Mouse (Mus musculus) testis, postnatal 14 days (tissue): ENCODE results near the gene Ppm1e.

Experiments used
- DNase-seq: peaks from one replicate; pipeline ENCODE4 v3.0.0; 2021; ENCODE audit warnings: low spot score

Ppm1e gene

DNA sequence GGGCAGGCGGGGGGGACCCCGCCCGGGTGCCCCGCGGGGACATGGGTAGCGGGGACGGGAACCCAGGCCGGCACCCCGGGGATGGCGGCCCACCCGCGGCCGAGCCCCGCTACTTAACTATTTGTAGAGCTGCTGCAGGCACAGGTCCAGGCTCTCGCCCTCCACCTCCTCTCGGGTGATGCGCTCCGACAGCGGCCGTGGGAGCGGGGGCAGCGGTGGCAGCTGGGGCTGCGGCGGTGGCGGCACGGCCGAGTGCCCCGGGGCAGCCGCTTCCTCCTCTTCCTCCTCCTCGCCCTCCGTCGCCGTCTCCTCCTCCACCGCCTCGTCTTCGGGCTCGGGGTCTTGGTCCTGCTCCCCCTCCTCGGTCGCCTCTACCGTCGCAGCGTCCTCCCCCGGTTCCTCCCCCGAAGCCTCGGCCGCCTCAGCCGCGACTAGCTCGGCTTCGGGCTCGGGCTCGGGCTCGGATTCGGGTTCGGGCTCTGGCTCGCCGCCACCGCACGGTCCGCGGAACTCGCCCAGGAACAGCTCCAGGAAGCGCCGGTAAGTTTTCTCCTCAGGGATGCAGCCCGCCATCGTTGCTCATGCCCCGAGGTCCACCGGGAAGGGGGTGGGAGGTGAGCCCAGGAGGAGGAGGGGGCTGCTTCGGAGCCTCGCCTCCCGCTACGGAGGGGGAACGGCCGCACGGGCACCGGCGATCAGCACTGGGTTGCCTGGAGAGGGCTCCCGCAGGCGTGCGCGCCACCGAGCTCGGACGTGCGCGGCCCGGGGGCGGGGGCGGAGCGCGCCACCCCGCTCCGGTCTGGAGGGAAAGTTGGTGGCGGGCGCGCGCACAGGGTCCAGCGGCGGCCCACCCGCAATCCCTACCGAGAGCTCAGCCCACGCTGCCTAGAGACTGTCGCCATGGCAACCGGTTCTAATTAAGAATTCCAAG, at the start of gene Ppm1e:
Ppm1e (minus strand) TSS at position 693 of the 931 bp plus-strand sequence.
- DNase-seq, result peak; percentile 87

DNA sequence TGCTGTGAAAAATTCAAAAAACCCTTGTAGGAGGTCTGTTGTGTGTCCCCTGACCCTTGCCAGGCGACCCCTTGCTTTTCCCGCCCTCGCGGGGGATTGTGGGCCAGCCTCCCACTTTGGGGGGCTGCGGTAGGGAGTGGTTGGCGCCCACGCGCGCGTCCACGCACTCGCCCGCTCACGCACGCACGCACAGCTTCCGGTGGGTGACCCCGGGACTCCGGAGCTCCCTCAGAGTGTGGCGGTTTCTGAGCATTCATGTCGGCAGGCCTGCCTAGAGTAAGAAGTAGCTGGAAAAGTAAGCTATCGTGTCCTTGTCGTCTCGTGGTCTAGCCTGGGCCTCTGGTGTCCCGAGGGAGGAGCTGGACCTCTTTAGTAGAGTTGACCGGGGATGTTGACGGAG, 46.1 kb upstream of the Ppm1e start, which contains the start of the genes Rad51c and Tex14:
Rad51c (minus strand) TSS at position 79 of the 400 bp plus-strand sequence.
Tex14 (plus strand) TSS at position 190 of the 400 bp plus-strand sequence.
- DNase-seq, result peak; percentile 89

DNA sequence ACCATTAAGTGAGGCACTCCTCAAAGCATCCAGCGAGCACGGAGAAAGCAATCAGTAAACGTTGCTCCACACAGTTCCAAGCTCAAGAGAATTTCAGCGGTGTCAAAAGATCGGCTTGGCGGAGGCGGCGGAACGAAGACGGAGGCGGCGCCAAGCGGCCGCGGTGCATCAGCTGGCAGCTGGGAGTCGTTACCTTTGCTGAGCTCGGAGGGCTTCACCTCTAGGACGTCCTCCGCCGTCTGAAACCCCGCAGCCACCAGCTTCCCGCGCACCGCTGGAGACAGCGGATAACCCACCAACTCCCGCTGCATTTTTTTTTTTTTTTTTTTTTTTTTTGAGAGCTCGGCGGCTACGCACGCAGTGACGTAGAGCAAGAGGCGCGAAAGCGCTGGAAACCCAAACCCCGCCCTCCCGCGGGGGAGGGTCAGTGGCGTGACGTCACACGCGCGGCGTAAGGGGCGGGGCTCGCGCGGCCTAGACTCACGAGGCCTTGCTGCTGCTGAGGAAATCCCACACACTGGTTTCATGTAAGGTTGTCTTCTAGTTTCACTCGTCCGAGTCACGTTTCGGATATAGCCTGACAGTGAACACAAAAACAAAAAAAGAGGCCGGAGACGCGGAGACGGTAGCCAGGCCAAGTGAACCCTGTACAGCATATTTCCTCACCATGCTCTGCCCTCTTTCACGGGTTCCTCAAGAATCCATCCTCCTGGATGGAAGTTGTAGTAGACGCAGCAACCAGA, 45.5 kb upstream of the Ppm1e start:
- peak; percentile 96 for DNase-seq

DNA sequence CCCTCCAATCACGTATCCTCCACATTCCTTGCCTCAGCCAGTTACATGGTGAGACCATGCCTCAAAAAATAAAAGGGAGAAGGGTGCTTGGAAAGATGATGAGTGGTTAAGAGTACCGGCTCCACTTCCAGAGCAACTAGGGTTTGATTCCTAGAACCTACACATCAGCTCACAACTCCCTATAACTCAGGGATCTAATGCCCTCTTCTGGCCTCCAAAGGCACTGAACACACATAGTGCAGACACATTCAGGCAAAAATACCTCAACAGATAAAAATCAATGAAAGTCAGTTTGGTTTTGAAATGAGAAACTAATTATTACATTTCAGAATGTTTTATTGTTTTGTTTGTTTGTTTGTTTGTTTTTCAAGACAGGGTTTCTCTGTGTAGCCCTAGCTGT, 39.6 kb upstream of the Ppm1e start:
- DNase-seq, result no peak

DNA sequence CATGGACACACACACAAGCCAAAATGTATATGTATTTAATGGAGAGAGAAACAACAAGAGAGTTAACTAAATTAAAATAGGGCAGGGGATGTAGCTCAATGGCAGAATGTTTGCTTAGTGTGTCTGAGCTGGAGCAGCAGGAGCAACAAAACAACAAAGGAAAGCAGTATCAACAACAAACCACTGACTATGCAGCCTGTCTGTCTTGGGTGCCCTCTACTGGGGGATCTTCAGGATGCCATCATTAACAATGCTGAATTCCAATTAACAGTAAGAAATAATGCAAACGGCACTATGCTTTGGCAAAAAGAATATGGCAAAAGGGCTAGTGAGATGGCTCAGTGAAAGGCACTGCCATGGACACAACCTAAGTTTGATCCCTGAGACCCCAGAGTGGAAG, 35.0 kb upstream of the Ppm1e start:
- no peak for DNase-seq

DNA sequence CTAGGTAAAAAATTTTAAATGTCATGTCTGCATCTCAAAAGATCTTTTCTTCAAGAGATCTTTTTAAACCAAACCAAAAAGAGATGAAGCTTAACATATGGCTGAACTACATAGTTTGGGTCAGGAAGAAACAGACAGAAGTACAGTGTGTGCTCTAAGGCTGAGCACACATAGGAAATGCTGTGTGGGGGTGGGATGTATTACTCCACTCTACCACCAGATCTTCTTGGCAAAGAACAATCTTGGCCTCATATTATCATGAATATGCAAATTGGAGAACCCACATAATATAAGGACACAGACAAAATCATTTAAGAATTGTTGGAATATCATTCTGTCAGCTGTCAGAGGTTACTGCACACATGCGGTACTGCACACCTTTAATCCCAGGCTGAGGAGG, 26.9 kb upstream of the Ppm1e start:
- no peak for DNase-seq

DNA sequence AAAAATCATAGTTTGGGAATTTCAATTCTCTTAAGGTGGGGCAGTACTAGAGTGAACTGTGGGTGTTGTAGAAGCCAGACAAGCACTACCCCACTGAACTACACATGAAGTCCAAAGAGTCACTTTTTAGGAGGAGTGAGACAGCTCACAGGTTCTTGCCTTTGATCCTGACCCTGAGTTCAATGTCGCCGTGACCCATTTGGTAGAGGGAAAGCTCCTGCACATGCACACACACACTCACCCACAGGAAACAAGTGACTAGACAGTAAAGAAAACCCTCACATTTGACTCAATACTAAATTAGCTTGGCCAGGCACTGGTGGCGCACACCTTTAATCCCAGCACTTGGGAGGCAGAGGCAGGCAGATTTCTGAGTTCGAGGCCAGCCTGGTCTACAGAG, 25.7 kb upstream of the Ppm1e start:
- no peak for DNase-seq

DNA sequence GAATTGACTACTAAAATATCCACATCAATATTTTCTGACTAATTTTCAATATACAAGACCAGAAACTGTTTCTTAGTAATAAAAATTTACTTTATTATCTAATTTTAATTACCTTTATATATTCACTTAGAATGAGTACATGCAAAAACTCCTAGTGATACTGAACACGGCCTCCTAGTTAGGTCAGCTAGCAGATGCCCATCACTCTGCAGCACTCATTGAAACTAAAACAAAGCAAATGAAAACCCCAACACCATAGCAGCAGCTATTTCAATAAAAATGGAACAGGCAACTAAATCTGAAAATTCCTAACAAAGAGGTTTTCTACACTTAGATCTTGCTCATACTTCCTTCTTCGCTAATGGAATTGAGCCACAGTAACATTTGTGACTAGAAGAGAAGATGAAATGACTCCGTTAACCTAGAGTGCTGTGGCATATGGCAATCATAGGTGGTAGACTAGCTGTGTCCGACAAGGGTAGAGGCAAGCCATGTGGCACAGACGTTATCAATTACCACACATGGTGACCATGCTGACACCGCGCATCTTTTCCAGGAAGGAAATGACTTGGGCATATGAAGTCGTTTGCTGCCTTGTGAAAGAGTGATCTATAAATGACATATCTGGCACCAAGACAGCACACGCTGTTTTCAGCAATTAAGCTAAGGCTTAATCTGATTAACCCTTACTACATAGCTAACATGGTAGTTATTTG, 9.2 kb upstream of the Ppm1e start:
- no peak for DNase-seq

DNA sequence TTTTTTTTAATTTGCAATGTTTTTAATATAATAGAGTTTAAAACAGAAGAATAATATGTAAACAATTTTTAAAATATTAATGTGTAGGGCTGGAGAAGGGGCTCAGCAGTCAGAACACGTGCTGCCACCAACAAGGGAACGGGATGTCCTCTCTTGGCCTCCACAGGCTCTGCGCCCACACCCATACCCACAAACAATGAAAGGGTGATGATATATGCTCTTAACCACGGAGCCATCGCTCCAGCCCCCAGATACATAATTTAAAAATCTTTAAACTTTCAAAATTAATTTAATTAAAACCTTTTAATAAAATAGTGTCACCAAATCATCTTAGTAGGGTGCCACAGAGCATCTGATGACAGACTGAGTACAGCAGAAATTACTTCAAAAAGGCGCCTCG, 8.2 kb upstream of the Ppm1e start:
- no peak for DNase-seq

DNA sequence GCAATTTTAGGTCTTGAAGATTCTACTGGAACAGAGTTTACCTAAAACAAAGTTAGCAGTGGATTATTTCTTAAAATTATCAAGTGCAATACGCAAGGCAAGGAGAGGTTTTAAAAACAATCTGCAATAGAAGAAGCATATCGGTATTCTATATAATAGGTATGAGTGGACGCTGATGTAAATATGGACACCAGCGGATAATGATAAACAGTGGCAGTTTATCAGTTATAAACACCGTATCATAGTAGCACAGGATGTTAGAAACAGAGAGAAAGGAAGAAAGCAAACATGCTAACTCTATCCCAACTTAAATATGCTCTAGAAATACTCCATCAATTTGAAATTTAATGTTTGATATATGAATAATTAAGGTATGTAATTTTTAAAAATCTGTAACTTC, 6.3 kb upstream of the Ppm1e start:
- no peak for DNase-seq

DNA sequence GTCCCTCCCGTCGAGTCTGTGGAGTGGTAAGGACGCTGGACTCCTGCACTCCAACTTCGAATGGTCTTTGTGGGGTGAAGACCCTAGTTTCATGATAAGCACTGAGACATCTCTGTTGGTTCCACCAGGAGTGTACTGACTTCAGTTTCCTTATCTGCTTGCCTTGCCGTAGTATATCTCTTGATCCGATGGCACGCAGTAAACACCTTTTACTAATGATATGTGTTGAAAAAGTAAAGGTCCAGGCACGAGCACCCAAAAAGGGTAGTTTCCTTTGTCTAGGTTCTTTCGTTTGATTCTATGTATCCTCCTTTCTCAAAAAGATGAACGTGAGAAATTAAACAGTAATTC, 414 bp upstream of the Ppm1e start:
- DNase-seq, result no peak

DNA sequence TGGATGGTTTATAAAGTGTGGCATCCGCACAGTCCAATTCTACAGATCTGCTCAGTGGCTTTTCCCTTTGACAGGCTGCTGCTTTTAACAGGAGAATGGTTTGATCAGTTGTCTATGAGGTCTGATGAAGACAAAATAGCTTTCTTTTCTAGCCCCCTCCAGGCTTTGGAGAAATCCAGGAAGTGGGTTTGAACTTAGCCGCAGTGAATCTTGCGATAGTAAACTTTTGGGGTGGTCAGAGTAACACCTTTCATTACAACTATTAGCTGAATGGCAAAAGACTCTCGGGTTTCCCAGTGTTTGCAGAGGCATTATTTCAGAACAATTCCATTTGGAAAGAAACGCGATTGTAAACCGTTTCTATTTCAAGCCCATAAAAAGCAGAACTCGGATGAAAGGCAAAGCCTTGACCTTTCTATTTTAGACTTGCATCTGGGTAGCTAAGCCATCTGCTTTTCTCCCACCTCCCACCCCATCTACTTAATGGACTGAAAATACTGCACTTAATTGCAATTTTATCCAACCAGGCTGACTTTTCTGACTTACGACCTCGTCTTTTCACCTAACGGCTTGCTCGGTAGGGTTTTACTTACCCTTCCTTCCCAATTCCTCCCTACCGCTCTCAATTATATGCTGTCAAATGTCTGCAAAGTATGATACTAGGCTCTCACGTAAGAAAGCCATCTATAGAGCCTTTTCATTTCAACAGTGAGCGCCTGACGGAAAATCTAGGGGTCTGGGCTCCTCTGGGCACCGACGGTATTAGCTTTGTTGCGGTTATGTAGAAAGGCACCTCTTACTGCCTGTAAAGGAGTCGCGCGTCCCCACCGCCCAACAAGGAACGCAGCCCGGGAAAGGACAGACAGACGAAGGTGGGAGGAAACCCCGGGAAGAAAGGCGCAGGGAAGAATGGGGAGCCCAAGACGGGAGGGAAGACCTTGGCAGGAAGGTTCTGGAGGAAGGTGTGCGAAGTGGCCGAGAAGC, 1.2 kb downstream of the Ppm1e start:
- no peak for DNase-seq

DNA sequence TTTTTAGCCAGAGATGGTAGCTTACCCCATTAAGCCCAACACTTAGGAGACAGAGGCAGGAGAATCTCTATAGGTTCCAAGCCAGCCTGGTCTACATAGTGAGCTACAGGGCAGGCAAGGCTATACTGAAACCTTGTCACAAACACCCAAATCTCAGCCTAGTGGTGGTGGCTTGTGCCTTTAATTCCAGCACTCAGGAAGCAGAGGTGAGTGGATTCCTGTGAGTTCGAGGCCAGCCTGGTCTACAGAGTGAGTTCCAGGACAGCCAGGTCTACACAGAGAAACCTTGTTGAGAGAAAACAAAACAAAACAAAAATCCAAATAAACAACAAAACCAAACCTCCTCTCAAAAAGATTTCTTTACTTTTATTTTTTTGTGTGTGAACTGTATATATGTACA, 4.0 kb downstream of the Ppm1e start:
- DNase-seq, result no peak

DNA sequence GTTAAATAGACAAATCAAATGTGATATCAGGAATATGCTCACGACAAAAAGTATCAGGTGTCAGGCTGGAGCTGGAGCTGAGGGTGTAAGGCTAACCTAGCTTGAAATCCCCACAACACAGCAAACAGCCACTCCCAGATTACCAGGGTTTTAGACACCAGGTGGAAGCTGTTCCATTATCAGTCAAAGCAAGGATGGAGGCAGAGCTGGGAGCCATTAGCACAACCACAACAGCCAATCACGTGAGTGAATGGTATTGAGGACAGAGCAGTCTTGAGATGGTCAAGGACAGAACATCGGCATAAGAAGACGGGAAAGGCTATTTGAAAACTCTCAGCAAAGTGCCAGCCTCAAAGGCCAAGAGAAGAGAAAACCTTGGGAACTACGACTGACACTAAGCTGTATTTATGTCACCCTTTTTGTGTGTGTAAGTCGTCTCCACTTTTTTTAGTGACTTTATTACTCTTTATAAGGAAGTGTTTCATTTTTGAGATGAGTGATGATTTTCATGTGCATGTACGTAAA, 5.1 kb downstream of the Ppm1e start:
- DNase-seq, result no peak

DNA sequence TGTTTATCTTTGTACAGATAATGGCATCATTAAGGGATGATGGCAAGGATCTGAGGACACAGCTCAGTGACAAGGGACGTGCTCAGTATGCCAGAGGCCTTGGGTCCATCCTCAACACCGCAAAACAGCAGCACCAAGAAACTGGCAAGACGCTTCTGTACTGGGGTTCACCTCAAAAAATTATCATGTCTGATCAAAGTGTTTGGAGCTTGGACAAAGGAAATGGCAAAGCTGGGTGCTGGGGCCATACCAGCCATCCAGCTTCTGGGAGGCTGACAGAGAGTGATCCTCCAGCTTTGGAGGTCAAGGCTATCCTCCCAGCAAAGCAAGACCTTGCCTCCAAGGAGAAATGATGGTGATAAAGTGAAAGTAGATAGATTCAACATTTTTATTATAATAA, 32.4 kb downstream of the Ppm1e start:
- DNase-seq, result no peak

DNA sequence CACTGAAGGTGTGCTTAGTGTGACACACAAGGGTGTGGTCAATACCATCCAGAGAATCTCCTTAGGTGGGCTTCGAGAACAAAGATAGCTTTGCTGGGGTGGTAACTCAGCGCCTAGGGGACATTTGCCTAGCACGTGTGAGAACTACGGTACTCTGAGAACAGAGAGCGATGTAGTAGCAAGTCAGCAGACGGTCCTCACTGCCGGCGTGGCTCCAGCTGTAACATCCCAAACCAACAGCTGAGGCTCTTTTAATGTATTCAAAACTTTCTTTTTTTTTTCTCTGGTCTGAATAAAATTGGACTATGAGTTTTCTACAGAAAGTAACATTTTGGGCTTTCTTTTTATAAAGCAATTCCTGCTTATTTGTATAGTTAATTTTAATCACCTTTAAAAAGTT, 36.3 kb downstream of the Ppm1e start:
- DNase-seq, result no peak

DNA sequence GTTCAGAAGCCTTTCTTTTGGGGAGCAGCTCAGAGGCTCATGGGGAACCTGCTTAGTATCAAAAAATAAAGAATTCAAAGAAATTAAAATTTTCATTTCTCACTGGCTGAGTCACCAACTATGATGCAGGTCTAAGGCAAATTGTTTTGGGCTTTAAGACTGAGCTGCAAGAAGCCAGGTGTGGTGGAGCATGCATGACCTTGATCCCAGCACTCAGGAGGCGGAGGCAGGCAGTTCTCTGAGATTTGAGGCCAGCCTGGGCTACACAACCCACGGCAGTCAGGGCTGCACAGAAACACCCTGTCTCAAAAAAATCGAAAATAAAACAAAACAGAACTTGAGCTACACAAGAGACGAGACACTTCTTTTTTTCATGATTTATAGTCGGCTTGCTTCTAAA, 38.8 kb downstream of the Ppm1e start:
- no peak for DNase-seq

DNA sequence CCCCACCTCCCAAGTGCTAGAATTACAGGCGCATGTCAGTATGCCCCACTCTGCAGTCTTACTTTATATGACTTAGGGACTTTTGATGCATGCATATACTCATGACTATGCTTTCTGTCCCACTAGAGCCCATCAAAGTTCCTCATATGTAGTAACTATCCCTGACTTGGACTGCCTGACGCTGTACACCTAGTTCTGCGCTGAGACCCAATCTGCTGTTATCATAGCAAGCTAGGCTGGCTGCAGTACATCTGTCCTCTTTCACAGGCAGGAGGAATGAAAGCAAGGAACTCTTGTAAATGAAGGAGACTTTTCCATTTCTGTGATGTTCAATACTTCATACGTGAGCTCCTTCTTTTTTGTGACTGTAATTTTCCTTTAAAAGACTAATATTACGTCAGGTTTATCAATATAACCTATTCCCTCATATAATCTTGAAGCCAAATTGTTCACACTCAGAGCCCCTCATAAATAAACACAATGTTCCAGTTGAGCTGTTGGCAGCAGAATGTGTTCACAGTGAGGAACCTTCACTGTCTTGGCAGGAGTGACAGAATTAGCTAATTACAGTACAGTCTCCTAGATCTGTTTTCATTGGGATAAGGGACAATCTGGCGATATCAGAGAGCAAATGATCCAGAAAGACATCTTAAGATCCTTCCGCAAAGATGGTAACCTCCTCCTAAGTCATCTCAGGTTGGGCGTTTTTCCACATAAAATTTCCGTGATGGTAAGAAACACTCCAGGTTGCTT, 39.7 kb downstream of the Ppm1e start:
- no peak for DNase-seq

DNA sequence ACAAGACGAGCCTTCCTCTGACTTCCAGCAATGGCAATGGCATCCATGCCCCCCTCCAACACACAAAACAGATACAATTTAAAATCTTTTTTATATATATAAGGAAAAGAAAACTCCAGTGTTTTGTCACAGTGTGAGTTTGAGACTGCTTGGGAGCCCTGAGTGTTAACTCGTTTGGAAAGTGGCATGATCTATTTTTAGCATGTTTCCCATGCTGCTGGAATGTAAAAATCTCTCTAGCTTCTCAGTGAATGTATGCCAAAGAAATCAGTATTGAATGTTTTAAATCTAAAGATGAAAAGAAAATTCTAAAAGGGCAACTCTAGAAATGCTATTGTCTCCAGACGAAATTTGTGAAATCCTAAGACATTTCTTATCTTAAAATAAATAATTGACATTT, 45.3 kb downstream of the Ppm1e start:
- DNase-seq, result no peak

DNA sequence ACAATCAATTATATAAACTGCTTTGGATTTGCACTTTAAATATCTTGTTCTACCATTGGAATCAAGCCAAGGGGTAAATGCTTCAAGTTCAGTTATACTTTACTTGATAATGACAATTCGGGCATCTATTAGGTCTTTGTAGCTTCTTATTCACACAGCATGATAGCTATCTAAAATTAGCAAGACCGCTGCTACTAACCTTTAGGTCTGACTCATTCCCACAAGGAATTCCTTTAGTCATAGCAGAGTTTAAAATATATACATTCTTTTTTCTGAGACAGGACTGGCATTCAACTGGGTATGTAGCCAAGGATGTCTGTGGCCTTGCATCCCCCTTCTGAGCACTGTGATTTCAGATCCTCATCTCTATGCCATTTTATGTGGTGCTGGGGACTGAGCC, 48.5 kb downstream of the Ppm1e start:
- DNase-seq, result no peak
